Mouse (Mus musculus): ENCODE measurements around the gene Olfr190. TPM values are rescaled to one million over a fixed set of nuclear protein-coding genes. Genes with fewer than 3 reads are reported as not detected.

The Olfr190 gene
- polyA plus RNA-seq, 1 experiment from 2014 or later = not detected

GRCm38 (mm10) chr16:59045835-59046234 is 32.0 kb downstream of the Olfr190 start:
- Histone ChIP-seq H3K27ac (no peak overlapping the region), H3K27me3 (no peaks in the 10 kb centered on the region), H3K36me3 (no peaks in the 10 kb centered on the region), H3K9ac (no peak overlapping the region), H3K9me3 (replicated peaks) (no peaks in the 10 kb centered on the region), H3K4me1 (no peaks in the 10 kb centered on the region), H3K4me2 (no peak overlapping the region), H3K4me3 (replicated peaks) (no peak overlapping the region)
- ATAC-seq (replicated peaks; ENCODE audit: low FRiP score) = no peak
- whole genome bisulfite sequencing = 82% methylated on average over 3 of the region's 3 CpGs

GRCm38 (mm10) chr16:59039710-59040109 is 38.1 kb downstream of the Olfr190 start, which contains the start of gene Olfr187:
TSS of gene Olfr187 (minus strand) at chr16:59039767.
- Histone ChIP-seq H3K27me3 (no peaks in the 10 kb centered on the region), H3K4me1 (no peaks in the 10 kb centered on the region), H3K4me2 (no peak within 1 kb of the TSS), H3K9me3 (replicated peaks) (no peaks in the 10 kb centered on the region), H3K27ac (no peak within 1 kb of the TSS), H3K9ac (no peak within 1 kb of the TSS), H3K36me3 (no peaks in the 10 kb centered on the region), H3K4me3 (replicated peaks) (no peak within 1 kb of the TSS)
- ATAC-seq (replicated peaks; ENCODE audit: low FRiP score) = no peak
- 75% methylated on average over 7 of the region's 7 CpGs for WGBS

DNA sequence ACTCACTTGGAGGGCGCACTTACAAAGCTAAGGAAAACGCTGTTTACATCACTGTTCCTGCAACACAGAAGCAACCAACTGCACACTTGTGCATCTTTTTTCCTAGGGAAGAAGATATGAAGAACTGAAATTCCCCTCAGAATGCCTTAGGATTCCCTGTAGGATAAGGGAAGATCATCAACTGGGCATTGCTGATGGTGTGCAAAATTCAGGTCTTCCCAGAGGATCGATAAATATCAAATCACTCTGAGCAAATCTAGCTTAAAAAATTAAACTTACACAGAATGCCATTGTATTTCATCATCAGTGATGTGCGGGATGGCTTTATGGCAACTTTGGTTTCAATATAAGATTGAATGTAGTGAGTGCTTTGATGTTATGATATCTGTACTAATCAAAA is 47.6 kb downstream of the Olfr190 start, which contains the start of gene Olfr186:
Gene Olfr186 (minus strand): TSS at position 101 of the 400 bp plus-strand sequence.
- no peak for ATAC-seq (replicated peaks; ENCODE audit: low FRiP score)
- Histone ChIP-seq H3K36me3 (no peaks in the 10 kb centered on the region), H3K4me1 (no peaks in the 10 kb centered on the region), H3K27me3 (no peaks in the 10 kb centered on the region), H3K4me3 (replicated peaks) (no peak within 1 kb of the TSS), H3K27ac (no peak within 1 kb of the TSS), H3K9me3 (replicated peaks) (no peaks in the 10 kb centered on the region), H3K4me2 (no peak within 1 kb of the TSS), H3K9ac (no peak within 1 kb of the TSS)
- 94% methylated on average over 4 of the region's 4 CpGs for WGBS

Other genes with a start within 250 kb of the Olfr190 start
- not detected in 2 replicates for gene Olfr177, start 203.2 kb downstream of the Olfr190 start, polyA plus RNA-seq (2015; fragmentation: Nextera tagmentation; extraction: Ambion mirVana)
- gene Olfr178, start 185.9 kb downstream of the Olfr190 start, polyA plus RNA-seq (2015; fragmentation: Nextera tagmentation; extraction: Ambion mirVana) = not detected in 2 replicates
- gene Olfr181, start 149.2 kb downstream of the Olfr190 start, polyA plus RNA-seq (2015; fragmentation: Nextera tagmentation; extraction: Ambion mirVana) = not detected in 2 replicates
- gene Olfr180, start 148.6 kb downstream of the Olfr190 start, polyA plus RNA-seq (2015; fragmentation: Nextera tagmentation; extraction: Ambion mirVana) = not detected in 2 replicates
- not detected in 2 replicates for gene Olfr183, start 82.6 kb downstream of the Olfr190 start, polyA plus RNA-seq (2015; fragmentation: Nextera tagmentation; extraction: Ambion mirVana)
- not detected in 2 replicates for gene Olfr186, start 47.7 kb downstream of the Olfr190 start, polyA plus RNA-seq (2015; fragmentation: Nextera tagmentation; extraction: Ambion mirVana)
- not detected in 2 replicates for gene Olfr187, start 38.2 kb downstream of the Olfr190 start, polyA plus RNA-seq (2015; fragmentation: Nextera tagmentation; extraction: Ambion mirVana)
- not detected in 2 replicates for gene Olfr191, start 11.8 kb upstream of the Olfr190 start, polyA plus RNA-seq (2015; fragmentation: Nextera tagmentation; extraction: Ambion mirVana)
- not detected in 2 replicates for gene Olfr193, start 33.9 kb upstream of the Olfr190 start, polyA plus RNA-seq (2015; fragmentation: Nextera tagmentation; extraction: Ambion mirVana)
- not detected in 2 replicates for gene Olfr194, start 43.1 kb upstream of the Olfr190 start, polyA plus RNA-seq (2015; fragmentation: Nextera tagmentation; extraction: Ambion mirVana)
- 0.06 TPM in 1 of 2 replicates, not detected in the other for gene Olfr195, start 69.0 kb upstream of the Olfr190 start, polyA plus RNA-seq (2015; fragmentation: Nextera tagmentation; extraction: Ambion mirVana)
- not detected in 2 replicates for gene Olfr196, start 92.4 kb upstream of the Olfr190 start, polyA plus RNA-seq (2015; fragmentation: Nextera tagmentation; extraction: Ambion mirVana)
- not detected in 2 replicates for gene Olfr198, start 125.5 kb upstream of the Olfr190 start, polyA plus RNA-seq (2015; fragmentation: Nextera tagmentation; extraction: Ambion mirVana)
- gene Olfr199, start 141.8 kb upstream of the Olfr190 start, polyA plus RNA-seq (2015; fragmentation: Nextera tagmentation; extraction: Ambion mirVana) = not detected in 2 replicates
- not detected in 2 replicates for gene Olfr201, start 194.6 kb upstream of the Olfr190 start, polyA plus RNA-seq (2015; fragmentation: Nextera tagmentation; extraction: Ambion mirVana)
- not detected in 2 replicates for gene Olfr202, start 208.8 kb upstream of the Olfr190 start, polyA plus RNA-seq (2015; fragmentation: Nextera tagmentation; extraction: Ambion mirVana)
- gene Olfr203, start 220.9 kb upstream of the Olfr190 start, polyA plus RNA-seq (2015; fragmentation: Nextera tagmentation; extraction: Ambion mirVana) = not detected in 2 replicates
- gene Olfr204, start 240.2 kb upstream of the Olfr190 start, polyA plus RNA-seq (2015; fragmentation: Nextera tagmentation; extraction: Ambion mirVana) = not detected in 2 replicates